ENCODE assay signal across 22 mouse cellular contexts in genomic region chr5:133619347-133619746, GRCm38 (mm10).
DNase-seq lines count a peak whose midpoint lies in the region; ATAC-seq and TF ChIP-seq lines count a peak whose summit lies in the region.
"Had no signal": no experiment of that assay in that cellular context is flagged by ENCODE, and none has a peak within 500 bp of the region (broad histone marks: within the 10 kb centered on the region; RNA-seq: fewer than 3 reads in every experiment).

No protein-coding gene starts in this region.

- no peak overlapping the region for H3K4me2 ChIP-seq in forebrain, postnatal 0 days (ENCODE audit: low read depth)
- no peak overlapping the region for H3K4me2 ChIP-seq in forebrain, embryonic 13.5 days
- H3K4me2 ChIP-seq in kidney, embryonic 16.5 days (replicated peaks; ENCODE audit: low read depth, low read length) = no peak overlapping the region
- H3K4me2 ChIP-seq in lung, embryonic 14.5 days = no peak overlapping the region
- H3K4me2 ChIP-seq: embryonic facial prominence, embryonic 13.5 days; forebrain, embryonic 12.5 days; heart, embryonic 13.5 days; hindbrain, embryonic 12.5 days had no signal

- ATAC-seq in forebrain, postnatal 0 days = 0 out of 2 replicates have a peak, but pooled peaks have one; percentile 40
- no peak for ATAC-seq in forebrain, embryonic 13.5 days
- ATAC-seq in kidney, embryonic 16.5 days (ENCODE audit: low FRiP score, low TSS enrichment) = peak; percentile 59; the same call in 1 of the 2 replicates
- no peak for ATAC-seq in lung, embryonic 14.5 days (ENCODE audit: insufficient read depth)
- ATAC-seq: activated CD4-positive, CD25-positive, alpha-beta regulatory T cell, adult 4 months; hindbrain, embryonic 16.5 days; Patski had no signal

- TF ChIP-seq CTCF in forebrain, postnatal 0 days (IDR thresholded peaks at IDR 0.05; ENCODE audit: low read depth) = no peak
- TF ChIP-seq CTCF in lung, embryonic 14.5 days (IDR thresholded peaks at IDR 0.05; ENCODE audit: low read depth) = no peak

- 54% methylated on average over 8 of the region's 8 CpGs for WGBS in forebrain, postnatal 0 days
- WGBS in forebrain, embryonic 13.5 days = 82% methylated on average over 8 of the region's 8 CpGs
- 33% methylated on average over 8 of the region's 8 CpGs for WGBS in kidney, embryonic 16.5 days
- WGBS in lung, embryonic 14.5 days = 67% methylated on average over 8 of the region's 8 CpGs

- no peak overlapping the region for H3K9ac ChIP-seq in forebrain, postnatal 0 days
- no peak overlapping the region for H3K9ac ChIP-seq in forebrain, embryonic 13.5 days
- H3K9ac ChIP-seq in kidney, embryonic 16.5 days (replicated peaks; ENCODE audit: low read length) = no peak overlapping the region
- no peak overlapping the region for H3K9ac ChIP-seq in lung, embryonic 14.5 days
- H3K9ac ChIP-seq: embryonic facial prominence, embryonic 13.5 days; forebrain, embryonic 12.5 days; heart, embryonic 13.5 days; hindbrain, embryonic 12.5 days had no signal

- H3K27ac ChIP-seq in forebrain, postnatal 0 days (ENCODE audit: low read depth, low read length) = no peak overlapping the region
- no peak overlapping the region for H3K27ac ChIP-seq in forebrain, embryonic 13.5 days
- H3K27ac ChIP-seq in kidney, embryonic 16.5 days (ENCODE audit: low read length) = no peak overlapping the region
- H3K27ac ChIP-seq in lung, embryonic 14.5 days (ENCODE audit: low read depth) = no peak overlapping the region
- H3K27ac ChIP-seq: embryonic facial prominence, embryonic 13.5 days; forebrain, embryonic 12.5 days; heart, embryonic 13.5 days; hindbrain, embryonic 12.5 days had no signal

- no peaks in the 10 kb centered on the region for H3K36me3 ChIP-seq in forebrain, postnatal 0 days (ENCODE audit: insufficient read depth)
- H3K36me3 ChIP-seq in forebrain, embryonic 13.5 days (ENCODE audit: poor library complexity, severe bottlenecking) = no peaks in the 10 kb centered on the region
- H3K36me3 ChIP-seq in kidney, embryonic 16.5 days (ENCODE audit: insufficient read depth, low read length) = no peaks in the 10 kb centered on the region
- no peaks in the 10 kb centered on the region for H3K36me3 ChIP-seq in lung, embryonic 14.5 days (ENCODE audit: insufficient read depth)
- H3K36me3 ChIP-seq: embryonic facial prominence, embryonic 13.5 days; forebrain, embryonic 12.5 days; heart, embryonic 13.5 days; hindbrain, embryonic 12.5 days had no signal

- H3K4me3 ChIP-seq in forebrain, postnatal 0 days (ENCODE audit: low read depth, low read length) = no peak overlapping the region
- no peak overlapping the region for H3K4me3 ChIP-seq in forebrain, embryonic 13.5 days
- H3K4me3 ChIP-seq in kidney, embryonic 16.5 days (ENCODE audit: low read length) = no peak overlapping the region
- no peak overlapping the region for H3K4me3 ChIP-seq in lung, embryonic 14.5 days (ENCODE audit: low read depth, low read length)
- H3K4me3 ChIP-seq: embryonic facial prominence, embryonic 13.5 days; forebrain, embryonic 12.5 days; heart, embryonic 13.5 days; hindbrain, embryonic 12.5 days had no signal

- no peak for DNase-seq in forebrain, postnatal 0 days
- DNase-seq in kidney, adult 11 months = no peak
- DNase-seq in lung, embryonic 14.5 days = peak; percentile 13
- no peak for DNase-seq in lung, adult 18-20 months
- DNase-seq in Muller cell, postnatal 12 days (ENCODE audit: inconsistent ontology term) = peak; percentile 54
- no peak for DNase-seq in adrenal gland, postnatal 4 days (ENCODE audit: low spot score in 2 of 2)
- DNase-seq: adrenal gland, postnatal 14 days; cerebellum, adult 11 months; cerebellum, adult 8-10 months; cerebellum, postnatal 36 days; gastrocnemius, postnatal 36 days; heart, adult 11 months; heart, postnatal 36 days had no signal

- no peaks in the 10 kb centered on the region for H3K27me3 ChIP-seq in forebrain, postnatal 0 days (ENCODE audit: insufficient read depth, low read length)
- no peaks in the 10 kb centered on the region for H3K27me3 ChIP-seq in forebrain, embryonic 13.5 days
- H3K27me3 ChIP-seq in kidney, embryonic 16.5 days (ENCODE audit: insufficient read depth, low read length) = no peaks in the 10 kb centered on the region
- no peaks in the 10 kb centered on the region for H3K27me3 ChIP-seq in lung, embryonic 14.5 days (ENCODE audit: insufficient read depth, low read length)
- H3K27me3 ChIP-seq: embryonic facial prominence, embryonic 13.5 days; heart, embryonic 13.5 days; hindbrain, embryonic 12.5 days; Patski had no signal

- H3K4me1 ChIP-seq in forebrain, postnatal 0 days (ENCODE audit: insufficient read depth) = no peaks in the 10 kb centered on the region; the same call in 1 of the 2 replicates
- H3K4me1 ChIP-seq in forebrain, embryonic 13.5 days = no peaks in the 10 kb centered on the region
- H3K4me1 ChIP-seq in kidney, embryonic 16.5 days (ENCODE audit: insufficient read depth, low read length) = no peaks in the 10 kb centered on the region
- H3K4me1 ChIP-seq in lung, embryonic 14.5 days (ENCODE audit: insufficient read depth) = no peaks in the 10 kb centered on the region
- H3K4me1 ChIP-seq: embryonic facial prominence, embryonic 13.5 days; forebrain, embryonic 12.5 days; heart, embryonic 13.5 days; hindbrain, embryonic 12.5 days had no signal

- H3K9me3 ChIP-seq in forebrain, postnatal 0 days (ENCODE audit: low read length) = no peaks in the 10 kb centered on the region
- 0 out of 2 replicates have a peak, but pooled peaks cover 4% of the 10 kb centered on the region for H3K9me3 ChIP-seq in forebrain, embryonic 13.5 days (replicated peaks)
- H3K9me3 ChIP-seq in kidney, embryonic 16.5 days (ENCODE audit: low read length) = no peaks in the 10 kb centered on the region
- H3K9me3 ChIP-seq in lung, embryonic 14.5 days (ENCODE audit: low read depth, low read length) = no peaks in the 10 kb centered on the region
- H3K9me3 ChIP-seq: embryonic facial prominence, embryonic 13.5 days; heart, embryonic 13.5 days; hindbrain, embryonic 12.5 days had no signal

Comparison
In these comparisons a context has a peak if more than half of its experiments do, and no peak if none do; other contexts are left out.
1. ATAC-seq: peak in forebrain, postnatal 0 days (single experiment) and kidney, embryonic 16.5 days (single experiment); none in forebrain, embryonic 13.5 days (single experiment) and lung, embryonic 14.5 days (single experiment).
2. DNase-seq: peak in lung, embryonic 14.5 days (single experiment) and Muller cell, postnatal 12 days (single experiment); none in forebrain, postnatal 0 days (single experiment), kidney, adult 11 months (single experiment), lung, adult 18-20 months (0 of 2) and adrenal gland, postnatal 4 days (0 of 2).